Mouse (Mus musculus) lung, adult 18-20 months (tissue): ENCODE measurements around the gene 4930404N11Rik.

Experiments
- DNase-seq, 2 experiments: peaks; one replicate each; pipeline ENCODE4 v3.0.0; 2022; ENCODE audit warnings: mixed read lengths in 2 of 2

Gene 4930404N11Rik

DNA sequence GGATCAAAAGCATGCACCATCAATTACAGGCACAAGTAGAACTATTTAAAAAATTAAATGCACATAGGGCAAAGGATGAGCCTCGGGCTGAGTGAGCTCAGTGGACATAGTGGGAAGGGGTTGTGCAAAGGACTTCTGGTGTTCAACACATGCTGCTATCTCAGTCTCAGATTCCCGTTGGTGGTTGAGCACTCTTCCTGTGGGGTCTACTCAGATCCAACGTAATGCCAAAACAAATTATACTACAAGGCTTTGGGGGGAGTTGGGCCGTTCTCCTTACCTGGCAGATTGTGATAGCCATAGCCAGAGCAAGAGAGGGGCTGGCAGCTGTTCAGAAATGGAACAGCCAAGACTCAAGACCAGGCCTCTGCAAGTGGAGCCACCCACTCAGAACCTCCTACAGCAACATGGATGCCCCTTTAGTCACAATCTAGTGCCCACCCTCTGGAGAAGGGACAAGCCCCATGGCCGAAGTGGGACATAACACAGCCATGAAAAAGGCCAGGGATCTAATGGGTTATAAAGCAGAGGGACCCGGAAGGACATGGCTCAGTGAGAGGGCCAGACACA lies 14.3 kb upstream of the 4930404N11Rik start:
- DNase-seq = no peak

DNA sequence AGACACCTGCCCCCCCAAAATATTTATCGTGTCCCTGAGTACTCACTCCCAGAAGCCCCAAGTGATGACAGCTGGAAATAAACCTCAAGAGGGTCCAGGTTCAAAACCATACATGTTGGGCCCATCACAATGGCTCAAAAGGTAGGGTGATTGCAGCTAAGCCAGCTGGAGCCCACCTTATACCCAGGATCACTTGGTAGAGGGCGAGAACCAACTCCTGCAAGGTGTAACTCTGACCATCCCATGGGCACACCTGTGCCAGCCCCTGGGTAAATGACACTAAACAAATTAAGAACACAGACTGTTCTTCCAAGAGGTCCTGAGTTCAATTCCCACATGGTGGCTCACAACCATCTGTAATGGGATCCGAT lies 13.6 kb upstream of the 4930404N11Rik start:
- no peak for DNase-seq

DNA sequence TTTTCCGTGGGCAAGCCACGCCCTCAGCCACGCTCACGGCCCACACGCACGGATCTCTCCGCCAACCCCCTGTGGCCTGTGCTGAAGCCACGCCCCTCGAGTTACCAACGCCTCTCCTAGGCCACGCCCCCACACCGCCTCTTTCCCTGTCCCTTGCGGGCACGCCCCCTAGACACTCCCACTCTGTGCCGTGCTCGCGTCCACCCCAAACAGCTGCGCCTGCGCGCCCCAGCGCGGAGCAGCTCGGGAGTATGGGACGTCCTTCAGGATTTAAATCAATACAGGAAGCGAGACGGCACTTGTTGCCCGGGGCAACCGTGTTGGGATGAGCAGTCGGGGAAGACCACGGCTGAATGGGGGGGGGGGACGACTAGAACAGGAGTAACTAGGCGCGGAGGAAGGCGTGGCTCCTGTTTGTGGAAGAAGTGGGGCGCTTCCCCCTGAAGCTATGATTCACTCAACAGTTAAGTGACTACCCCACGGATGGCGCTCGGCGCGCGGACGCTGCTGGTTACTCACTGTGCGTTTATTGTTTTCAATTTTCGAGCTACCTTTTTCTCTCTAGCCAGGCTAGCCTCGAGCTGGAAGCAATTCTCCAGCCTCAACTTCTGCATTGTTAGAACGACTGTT lies 13.1 kb upstream of the 4930404N11Rik start:
- peak; percentile 100 for DNase-seq

DNA sequence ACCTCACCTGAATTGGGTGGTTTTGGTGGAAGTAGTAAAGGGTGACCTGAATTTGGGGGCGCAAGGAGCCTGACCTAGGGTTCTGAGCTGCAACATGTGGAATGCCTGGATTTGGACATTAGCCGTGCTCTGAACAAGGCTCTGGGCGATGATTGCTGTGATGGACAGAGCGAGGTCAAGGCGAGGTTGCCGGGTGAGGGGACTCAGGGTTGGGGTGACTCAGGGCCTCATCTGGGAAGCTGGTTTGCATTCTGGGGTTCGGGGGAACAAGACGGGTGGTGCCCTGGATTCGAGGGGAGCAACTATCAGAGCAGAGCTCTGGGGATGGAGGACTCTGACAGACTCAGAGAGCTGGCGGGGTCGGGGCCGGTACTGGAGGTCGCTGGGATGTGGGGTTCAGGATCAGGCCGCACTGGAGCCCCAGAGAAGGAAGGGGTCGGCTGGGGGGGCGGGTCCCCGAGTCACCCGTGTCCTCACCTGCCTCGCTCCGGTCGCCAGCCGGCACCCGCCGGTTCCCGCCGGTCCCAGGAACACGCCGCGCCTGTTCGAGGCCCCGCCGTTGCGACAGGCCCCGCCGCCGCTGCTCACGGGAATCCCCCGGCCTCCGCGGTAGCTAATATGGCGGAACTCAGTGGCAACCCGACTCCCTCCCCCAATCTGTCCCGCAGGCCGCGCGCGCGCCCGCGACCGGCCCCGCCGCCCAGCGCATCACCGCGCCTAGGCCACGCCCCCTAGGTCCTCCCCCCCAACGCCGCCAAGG lies 12.4 kb upstream of the 4930404N11Rik start, which contains the start of gene Fzr1:
Fzr1 (minus strand) TSS at position 724 of the 760 bp plus-strand sequence.
- DNase-seq = no peak

DNA sequence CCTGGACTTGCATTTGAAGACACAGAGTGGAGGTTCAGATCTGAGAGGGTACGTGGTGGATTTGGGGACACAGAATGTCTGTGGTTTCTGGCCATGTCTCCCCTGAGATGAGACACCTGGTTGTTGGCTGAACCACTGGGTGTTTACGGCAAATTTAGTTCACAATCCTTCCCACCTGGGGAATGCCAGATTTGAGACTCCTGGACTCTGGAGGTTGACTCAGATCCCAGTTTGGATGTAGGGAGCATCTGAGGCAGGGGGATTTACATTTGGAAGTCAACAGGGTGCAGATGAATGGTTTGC lies 11.7 kb upstream of the 4930404N11Rik start:
- DNase-seq = no peak

DNA sequence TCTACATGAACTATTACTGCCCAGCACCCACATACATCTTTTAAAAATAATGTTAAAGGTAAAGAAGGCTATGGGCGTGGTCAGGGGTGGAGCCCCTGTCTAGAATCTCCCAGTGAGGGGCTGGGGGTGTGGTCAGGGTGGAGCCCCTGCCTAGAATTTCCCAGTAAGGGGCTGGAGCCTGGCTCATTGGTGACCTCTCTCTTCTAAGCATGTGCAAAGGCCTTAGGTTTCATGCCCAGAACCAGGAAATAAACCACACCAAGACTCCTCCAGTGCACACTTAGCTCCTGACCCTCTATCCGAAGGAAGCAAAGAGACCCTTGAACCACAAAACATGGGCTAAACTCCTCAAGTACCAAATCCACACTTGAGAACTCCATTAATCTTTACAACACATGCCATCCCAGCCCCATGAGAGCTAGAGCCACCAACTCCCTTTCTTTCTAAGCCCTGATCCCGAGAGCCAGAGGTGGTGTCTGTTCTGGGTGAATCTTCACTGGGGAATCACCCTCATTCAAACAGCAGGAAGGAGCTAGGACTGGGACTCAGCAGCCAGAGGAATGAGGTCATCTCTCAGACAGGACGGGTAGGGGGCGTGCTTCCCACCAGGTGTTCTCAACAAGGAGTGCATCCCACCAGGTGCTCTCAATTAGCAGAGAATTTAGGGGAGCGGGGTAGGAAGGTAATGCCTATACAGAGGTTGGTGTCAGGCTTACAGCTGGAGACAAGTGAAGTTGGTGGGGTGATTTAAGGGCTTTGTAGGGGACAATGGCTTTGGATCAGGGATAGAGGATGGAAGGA lies 11.1 kb upstream of the 4930404N11Rik start:
- no peak for DNase-seq

DNA sequence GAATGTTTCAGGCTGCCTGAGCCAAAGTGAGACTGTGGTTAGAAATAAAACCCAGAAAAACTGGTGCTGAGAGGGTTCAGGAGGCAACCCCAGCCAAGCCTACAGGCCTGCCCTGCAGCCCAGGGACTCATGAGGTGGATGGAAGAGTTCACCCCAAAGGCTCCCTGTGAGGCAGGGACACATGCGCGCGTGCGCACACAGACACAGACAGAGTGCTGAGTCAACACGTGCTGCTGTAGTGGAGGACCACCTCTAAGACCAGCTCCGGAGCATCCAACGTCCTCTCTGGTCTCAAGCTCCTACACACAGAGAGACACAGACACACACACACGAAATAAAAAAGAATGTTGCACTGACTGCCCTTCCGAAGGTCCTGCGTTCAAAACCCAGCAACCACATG lies 9.7 kb upstream of the 4930404N11Rik start:
- DNase-seq = no peak

DNA sequence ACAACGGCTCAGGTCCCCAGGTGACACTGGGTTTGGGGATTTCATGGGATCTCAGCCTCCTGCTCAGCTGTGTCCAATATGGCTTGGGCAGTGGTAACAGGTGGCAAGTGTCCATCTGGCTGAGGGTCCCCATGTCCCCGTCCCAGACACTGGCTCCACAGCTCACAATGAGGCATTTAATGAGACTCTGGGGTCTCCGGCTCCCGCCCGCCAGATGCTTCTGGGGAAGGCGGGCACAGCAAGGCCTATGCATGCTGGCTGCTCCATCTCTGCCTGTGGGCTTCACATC lies 1.5 kb upstream of the 4930404N11Rik start:
- no peak for DNase-seq

DNA sequence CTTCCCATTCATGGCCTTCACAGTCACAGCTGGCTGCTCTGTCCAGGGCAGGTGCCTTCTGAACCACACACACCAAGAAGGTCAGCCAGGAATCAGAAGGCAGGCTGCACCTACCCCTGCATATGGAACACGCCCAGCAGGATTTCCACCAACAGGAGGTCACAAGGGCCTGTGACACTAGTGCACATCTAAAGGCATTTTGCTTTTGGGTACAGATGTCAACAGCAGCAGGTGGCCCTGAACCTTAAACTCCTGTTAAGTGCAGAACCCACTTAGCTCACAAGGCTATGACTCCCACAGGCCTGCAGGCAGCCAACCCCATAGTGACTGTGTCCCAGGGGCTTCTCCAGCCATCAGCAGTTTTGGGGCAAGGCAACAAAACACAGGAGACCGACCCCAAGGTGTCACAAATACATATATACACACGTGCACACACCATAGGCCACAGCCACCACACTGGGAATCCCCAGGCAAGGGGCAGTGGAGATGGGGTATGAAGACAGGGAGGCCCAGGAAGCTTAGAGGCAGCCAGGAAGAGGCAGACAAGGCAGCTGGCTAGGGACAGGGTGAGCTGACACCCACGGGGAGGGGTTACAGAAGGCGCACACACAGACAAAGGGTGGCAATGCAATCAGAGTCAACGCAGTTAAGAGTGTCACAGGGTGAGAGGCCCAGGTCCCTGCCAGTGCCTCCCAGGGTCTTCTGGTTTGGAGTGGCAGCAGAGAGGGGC lies 1.0 kb upstream of the 4930404N11Rik start:
- no peak for DNase-seq

DNA sequence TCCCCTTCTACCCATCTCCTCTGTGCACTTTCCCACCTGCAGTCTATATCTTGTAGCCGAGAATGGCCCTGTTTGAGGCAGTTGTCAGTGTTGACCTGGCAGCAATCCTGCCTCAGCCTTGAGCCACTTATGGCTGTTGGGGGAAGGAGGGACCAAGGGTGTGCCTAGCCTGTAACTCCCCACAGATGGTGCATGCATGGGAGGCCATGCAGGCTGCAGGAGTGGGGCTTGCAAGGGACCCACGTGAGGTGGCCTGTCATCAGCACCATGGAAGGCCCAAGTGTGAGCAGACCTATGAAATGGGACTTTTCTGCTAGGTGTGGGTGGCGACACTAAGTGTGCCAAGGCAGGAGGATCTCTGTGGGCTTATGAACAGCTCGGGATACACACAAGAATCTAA lies 543 bp downstream of the 4930404N11Rik start:
- DNase-seq = peak in 1 of 2 experiments; percentile 15

DNA sequence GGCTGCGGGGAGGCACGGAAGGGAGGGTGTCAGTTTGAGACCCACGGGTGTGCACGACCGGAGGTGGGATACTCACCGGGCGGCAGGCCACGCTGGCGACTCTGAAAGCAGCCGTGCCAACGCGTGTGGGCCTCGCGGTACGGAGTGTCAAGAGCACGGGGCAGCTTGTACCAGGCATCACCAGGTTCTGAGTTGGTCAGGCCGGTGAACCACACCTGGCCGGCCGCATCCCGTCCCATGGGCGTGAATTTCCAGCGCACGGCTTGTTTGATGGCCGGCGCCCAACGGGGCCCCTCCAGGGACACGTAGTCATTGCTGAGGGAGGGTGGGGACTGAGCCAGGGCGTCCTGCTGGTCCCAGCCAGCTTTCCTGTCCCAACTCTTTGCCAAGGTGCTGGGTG lies 950 bp downstream of the 4930404N11Rik start:
- DNase-seq = peak in 1 of 2 experiments; percentile 53

DNA sequence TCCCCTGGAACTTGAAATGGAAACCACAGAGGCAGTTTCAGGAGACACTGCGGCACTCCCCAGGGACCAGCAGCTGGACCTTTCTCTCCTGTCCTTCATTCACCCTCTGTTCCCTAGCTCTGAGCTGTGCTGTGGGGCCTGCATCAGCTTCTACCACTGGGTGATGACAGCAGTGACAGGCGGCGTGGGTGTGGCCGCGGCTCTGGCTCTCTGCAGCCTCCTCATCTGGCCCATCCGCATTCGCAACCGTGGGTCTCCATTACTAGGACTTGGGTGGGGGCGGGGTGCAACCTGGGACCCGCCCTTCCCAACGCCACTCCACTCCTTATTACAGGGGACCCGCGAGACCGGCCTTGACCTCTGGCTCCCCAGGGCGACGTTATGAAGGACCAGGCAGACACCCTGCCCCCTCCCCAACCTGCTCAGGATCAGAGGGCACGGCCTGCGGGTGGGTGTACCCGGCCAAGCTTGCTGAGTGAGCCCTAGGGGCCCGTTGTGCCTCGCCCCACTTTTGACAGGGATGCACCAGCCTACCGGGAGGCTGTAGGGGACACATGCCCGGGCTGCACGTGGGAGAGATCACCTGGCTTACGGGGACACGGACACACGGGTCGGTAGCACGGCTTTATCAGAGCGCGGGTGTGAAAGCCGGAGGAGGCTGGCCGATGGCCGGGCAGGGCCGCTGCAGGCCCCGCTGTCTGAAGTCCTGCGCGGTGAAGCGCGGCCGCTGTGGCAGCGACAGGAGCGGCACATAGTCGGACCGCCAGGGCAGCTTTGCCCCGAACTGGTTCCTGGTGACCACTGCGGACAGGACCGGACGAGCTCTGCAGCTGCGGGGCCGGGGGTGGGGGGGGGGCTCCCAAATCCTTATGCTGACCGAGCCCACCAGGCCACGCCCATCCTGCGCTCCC lies 1.9 kb downstream of the 4930404N11Rik start:
- DNase-seq = no peak

DNA sequence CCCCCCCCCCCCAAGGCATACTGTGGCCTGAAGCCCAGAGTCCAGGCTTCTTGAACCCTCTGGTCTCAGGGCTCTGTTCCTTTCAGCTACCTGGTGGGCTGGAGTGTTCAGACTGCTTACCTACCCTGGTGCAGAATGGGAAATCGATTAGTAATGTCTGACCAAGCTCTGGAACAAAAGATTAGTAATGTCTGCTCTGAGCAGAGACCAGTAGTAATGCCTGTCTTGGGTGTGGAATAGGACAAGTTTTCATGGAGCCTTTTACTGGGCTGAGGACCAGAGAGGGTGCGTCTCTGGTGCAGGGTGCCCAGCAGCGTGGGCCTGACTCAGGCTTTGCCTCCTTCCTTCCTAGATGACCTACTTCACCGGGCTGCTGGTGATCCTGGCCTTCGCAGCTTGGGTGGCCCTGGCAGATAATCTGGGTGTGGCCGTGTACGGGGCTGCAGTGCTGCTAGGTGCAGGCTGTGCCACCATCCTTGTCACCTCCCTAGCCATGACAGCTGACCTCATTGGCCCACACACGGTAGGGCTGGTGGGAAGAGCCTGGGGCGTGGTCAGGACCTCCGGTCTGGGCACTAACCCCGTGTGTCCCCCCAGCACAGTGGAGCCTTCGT lies 3.2 kb downstream of the 4930404N11Rik start:
- peak in 1 of 2 experiments; percentile 18 for DNase-seq

DNA sequence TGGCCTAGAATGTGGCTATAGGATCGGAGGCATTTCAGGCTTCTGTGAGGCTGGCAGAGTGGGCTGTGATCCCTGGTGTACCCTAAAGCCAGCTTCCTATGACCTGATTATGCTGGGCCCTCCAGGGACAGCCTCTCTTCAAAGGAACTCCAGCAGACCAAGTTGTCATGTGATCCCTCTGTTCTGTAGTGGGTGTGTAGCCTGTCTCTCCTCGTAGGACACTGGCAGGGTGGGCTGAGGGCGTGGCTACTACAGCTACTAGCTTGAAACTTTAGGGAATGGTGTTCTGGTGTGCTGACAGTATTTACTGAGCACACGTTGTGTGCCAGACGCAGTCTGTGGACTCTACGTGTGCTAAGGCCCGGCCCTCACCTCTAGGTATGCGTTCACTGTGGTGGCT lies 4.9 kb downstream of the 4930404N11Rik start:
- DNase-seq = no peak

DNA sequence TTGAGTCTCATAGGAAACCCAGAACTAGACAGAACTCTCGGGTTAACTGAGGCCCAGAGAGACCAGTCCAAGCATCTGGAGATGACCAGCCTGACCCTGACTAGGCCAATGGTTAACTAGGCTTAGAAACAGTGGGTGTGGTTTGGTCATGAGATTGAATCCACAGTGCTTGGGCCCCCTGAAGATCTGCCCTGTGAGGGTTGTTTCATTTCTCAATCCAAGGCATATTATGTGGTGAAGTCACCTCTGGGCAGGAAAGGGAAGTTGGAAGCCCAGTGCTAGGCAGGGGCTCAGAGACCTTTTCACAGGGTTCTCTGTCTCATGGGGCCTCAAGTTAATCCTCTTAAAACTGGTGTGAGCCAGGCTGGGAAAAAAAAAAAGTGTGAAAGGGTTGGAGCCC lies 6.8 kb downstream of the 4930404N11Rik start:
- no peak for DNase-seq

DNA sequence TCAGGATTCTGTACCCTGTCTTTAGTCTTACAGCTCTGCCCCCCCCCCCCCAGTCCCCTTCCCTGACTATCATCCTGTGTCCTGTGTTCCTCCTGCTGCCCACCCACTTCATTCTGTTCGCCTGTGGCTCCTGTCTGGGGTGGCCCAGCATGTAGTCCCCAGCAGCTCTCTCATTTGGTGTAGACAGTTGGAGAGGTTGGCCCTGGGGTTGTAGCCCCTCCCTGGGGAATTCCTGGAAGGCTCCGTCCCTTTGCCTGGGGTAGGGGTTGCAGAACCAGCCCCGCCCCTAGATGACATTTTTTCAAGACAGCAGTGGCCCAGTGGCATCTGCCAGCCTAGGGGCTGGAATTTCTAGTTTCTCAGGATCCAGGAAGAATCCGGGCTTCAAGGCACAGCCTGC lies 7.4 kb downstream of the 4930404N11Rik start:
- no peak for DNase-seq

DNA sequence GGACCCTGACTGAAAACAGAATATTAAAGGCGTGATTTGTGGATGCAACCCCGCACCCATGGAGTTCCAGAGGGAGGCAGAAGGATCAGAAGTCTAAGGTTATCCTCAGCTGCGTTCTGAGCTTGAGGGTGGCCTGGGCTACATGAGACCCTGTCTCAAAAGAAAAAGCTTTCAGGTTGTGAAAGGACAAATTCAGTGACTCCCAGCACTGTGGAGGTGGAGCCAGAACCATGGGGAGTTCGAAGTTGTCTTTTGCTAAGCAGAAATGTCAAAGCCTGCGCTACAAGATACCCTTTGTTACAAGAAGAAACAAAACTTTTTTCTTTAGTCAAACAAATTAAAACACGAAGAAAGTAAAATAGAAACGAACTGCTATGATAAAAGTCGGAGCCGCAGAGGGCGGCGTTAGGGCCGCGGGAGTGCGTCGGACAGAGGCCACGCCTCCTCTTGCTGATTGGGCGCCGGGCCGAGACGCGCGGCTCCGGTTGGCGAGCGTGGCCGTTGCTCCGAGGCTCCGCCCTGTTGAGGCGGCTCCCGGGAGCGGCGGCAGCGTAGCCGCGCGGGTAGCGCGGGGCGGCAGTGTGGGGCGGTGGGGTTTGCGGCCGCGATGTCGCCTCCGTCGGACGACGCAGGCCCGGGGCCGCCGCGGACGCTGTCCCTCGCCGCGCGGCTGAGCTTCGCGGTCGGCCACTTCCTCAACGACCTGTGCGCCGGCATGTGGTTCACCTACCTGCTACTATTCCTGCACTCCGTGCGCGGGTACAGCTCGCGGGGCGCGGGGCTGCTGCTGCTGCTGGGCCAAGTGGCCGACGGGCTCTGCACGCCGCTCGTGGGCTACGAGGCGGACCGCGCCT lies 8.4 kb downstream of the 4930404N11Rik start, which contains the start of gene Mfsd12:
Mfsd12 (plus strand) TSS at position 501 of the 854 bp plus-strand sequence.
- DNase-seq = peak; percentile 91 to 92

DNA sequence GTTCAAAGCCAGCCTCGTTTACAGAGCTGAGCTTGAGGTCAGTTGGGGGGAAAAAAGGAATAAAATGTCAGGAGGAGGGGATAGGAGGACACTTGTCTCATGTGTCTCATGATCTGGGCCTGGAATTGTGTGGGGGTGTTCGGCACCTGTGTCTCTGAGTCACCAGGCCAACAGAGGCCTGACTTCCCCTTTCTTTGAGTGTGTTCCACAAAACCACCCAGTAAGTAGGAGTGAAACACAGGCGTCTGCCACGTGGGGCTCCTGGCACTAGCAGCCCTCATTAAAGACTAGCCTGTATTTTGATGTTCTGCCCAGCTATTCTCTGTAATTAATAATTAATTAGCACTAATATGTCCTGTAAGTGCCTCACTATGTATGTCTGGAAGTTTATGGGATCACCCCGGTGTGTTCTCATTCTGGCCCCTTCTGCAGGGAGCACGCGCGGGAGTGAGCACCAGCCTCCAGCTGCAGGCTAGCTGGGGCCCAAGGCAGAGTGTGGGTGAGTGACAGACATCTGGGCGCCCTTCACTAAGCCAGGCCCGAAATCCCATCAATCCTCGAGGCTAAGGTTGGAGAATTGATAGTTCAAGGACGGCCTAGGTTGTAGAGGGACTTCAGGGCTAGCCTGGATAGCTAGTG lies 9.1 kb downstream of the 4930404N11Rik start:
- peak; percentile 46 to 48 for DNase-seq

DNA sequence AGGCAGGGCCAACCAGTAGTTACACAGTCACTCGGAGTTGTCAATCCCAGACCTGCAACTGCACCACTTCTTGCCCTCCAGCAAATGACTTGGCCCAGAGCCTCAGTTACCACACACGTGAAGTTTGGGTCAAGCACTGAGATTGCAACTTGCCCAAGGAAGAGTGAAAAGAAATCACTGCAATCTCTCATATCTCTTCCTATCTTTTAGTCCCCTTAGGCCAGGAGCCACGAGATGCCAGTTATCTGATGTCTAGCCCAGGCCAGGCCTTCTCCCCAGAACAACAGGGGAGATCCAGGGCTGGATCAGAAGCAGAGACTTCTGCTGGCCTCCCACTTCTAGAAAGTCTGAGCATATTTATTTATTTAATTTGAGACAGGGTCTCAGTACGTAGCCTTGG lies 10.1 kb downstream of the 4930404N11Rik start:
- no peak for DNase-seq
